Mouse (Mus musculus) cerebellum, adult 2 months (tissue): ENCODE results near the gene Dclk2.

Source experiments
- CTCF ChIP-seq: fragments of 200-500 bp; IDR thresholded peaks from 2 replicates; pipeline ENCODE4 v1.5.1; 2011; ENCODE audit warnings: low read depth, mild to moderate bottlenecking, control low read depth, low read length, moderate library complexity, borderline replicate concordance; ENCODE audit not compliant: insufficient read depth
- POLR2A ChIP-seq: fragments of 200-500 bp; IDR thresholded peaks from 2 replicates; pipeline ENCODE4 v1.6.1; 2011; ENCODE audit warnings: low read length, control low read depth, borderline replicate concordance; ENCODE audit not compliant: insufficient read depth

DNA sequence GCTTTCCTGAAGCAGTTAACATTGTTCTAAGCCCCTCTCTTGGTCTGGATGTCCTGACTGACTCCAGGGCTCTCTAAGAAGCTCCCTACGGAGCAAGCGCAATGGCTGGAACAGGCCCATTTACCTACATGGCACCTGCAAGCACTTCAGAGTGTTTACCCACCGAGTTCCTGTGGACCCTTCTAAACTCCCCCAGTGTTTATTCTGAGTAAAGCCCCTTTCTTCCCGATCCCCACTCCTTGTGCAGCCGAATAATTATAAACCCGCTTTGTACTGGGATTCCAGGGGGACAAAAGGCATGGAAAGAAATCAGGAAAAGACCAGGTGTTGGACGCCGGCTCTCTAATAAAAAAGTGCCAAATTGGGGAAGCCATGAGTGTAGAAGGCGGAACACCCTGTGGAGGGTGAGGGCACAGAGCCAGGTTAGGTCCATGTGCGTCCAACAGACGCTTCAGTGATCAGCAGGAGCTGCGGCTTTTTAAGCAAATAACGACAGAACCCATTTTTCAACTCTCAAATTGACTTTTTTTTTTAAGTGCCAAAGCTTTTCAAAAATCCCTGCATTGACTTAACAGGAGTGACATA, 102.6 kb downstream of the Dclk2 start:
- TF ChIP-seq CTCF (no peak), POLR2A (no peak)
